Mouse (Mus musculus) CH12F3 (cell line): ENCODE data around the gene Kif23.

Source experiments
- in situ Hi-C: fragments of 300-500 bp; cut with MboI; formaldehyde crosslinking; loops from 2 replicates; pipeline ENCODE4 v1.14.3; 2020; ENCODE audit warnings: low sequenced_read_pairs

Gene Kif23

GRCm38 (mm10) chr9:61947402-61948346 is 1.1 kb upstream of the Kif23 start:
- in situ Hi-C loops: no loop called here

GRCm38 (mm10) chr9:61945973-61946611 is 482 bp downstream of the Kif23 start:
- in situ Hi-C loops: no loop called here

GRCm38 (mm10) chr9:61941054-61941453 is 5.5 kb downstream of the Kif23 start:
- in situ Hi-C loops: no loop called here

GRCm38 (mm10) chr9:61933333-61933732 is 13.2 kb downstream of the Kif23 start:
- in situ Hi-C loops: no loop called here

- in situ Hi-C loops: no loop called here
These were observed 14.6 kb downstream of the Kif23 start for GRCm38 (mm10) chr9:61932009-61932408.

GRCm38 (mm10) chr9:61925086-61925660 is 21.4 kb downstream of the Kif23 start:
- in situ Hi-C loops: no loop called here

GRCm38 (mm10) chr9:61920331-61920730 is 26.2 kb downstream of the Kif23 start:
- in situ Hi-C loops: no loop called here

GRCm38 (mm10) chr9:61919464-61919863 is 27.1 kb downstream of the Kif23 start:
- in situ Hi-C loops: no loop called here

- in situ Hi-C loops: no loop called here
These were observed 29.1 kb downstream of the Kif23 start for GRCm38 (mm10) chr9:61917436-61917835.

GRCm38 (mm10) chr9:61916986-61917385 is 29.6 kb downstream of the Kif23 start:
- in situ Hi-C loops: no loop called here

- in situ Hi-C loops: no loop called here
These were observed 31.1 kb downstream of the Kif23 start for GRCm38 (mm10) chr9:61915393-61916005.

- in situ Hi-C loops: no loop called here
These were observed 31.7 kb downstream of the Kif23 start for GRCm38 (mm10) chr9:61914917-61915300.

GRCm38 (mm10) chr9:61914203-61914916 is 32.2 kb downstream of the Kif23 start, which contains the start of gene Rplp1:
TSS of gene Rplp1 (minus strand) at chr9:61914542.
- in situ Hi-C loops: no loop called here

GRCm38 (mm10) chr9:61911300-61912128 is 35.1 kb downstream of the Kif23 start:
- in situ Hi-C loops: no loop called here

GRCm38 (mm10) chr9:61910526-61911256 is 35.9 kb downstream of the Kif23 start:
- in situ Hi-C loops: no loop called here

- in situ Hi-C loops: no loop called here
These were observed 36.9 kb downstream of the Kif23 start for GRCm38 (mm10) chr9:61909633-61910032.

GRCm38 (mm10) chr9:61908832-61909407 is 37.7 kb downstream of the Kif23 start:
- in situ Hi-C loops: no loop called here

GRCm38 (mm10) chr9:61908341-61908740 is 38.2 kb downstream of the Kif23 start:
- in situ Hi-C loops: no loop called here
